Mouse (Mus musculus): Measurements from ENCODE around the gene Olfr806. TPM values are rescaled to one million over a fixed set of nuclear protein-coding genes. Genes with fewer than 3 reads are reported as not detected.

Gene Olfr806
- total RNA-seq (2021), result not detected
- long read RNA-seq, experiment 1, result 0 reads
- long read RNA-seq, experiment 2, result 0 reads

DNA sequence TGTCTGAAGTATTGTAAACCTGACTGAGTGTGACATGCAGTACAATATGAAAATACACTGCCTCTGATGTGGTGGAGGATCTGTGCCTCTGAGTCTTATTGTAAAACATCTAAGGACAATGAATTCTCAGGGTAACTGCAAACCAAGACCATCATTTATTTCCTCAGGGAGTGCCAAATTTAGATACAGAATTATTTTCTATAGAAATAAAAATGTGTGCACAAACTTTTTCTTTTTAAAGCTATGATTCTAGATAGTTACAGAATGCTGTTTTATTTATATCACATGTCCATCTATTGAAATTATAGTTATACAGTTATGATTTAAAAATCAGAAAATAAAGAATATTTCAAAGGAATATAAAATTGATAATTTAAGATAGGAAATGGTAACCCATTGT is at the start of gene Olfr806:
Gene Olfr806 (minus strand): TSS at position 101 of the 400 bp plus-strand sequence.
- intact Hi-C loops (cut with DNase I), result no loop called here
- no peak for DNase-seq

DNA sequence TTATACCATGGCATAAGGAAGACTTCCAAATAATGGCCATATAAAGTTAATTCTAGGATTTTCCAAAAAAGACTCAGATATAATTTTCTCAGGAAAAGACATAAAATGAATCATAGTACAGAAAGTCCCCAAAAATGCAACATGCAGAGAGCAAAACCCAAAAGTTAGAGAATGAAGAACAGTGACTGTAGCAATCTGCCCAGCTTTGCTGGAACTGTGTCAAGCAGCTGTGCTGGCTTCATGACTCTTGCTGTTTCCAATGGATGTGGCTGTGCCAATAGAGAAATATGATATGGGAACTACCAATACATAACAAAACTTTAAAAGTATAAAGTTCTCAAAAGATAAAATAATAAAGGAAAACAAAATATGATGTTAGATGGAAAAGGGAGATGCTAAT is 36.4 kb upstream of the Olfr806 start:
- intact Hi-C loops (cut with DNase I), result no loop called here
- DNase-seq, result peak; percentile 16 to 31

DNA sequence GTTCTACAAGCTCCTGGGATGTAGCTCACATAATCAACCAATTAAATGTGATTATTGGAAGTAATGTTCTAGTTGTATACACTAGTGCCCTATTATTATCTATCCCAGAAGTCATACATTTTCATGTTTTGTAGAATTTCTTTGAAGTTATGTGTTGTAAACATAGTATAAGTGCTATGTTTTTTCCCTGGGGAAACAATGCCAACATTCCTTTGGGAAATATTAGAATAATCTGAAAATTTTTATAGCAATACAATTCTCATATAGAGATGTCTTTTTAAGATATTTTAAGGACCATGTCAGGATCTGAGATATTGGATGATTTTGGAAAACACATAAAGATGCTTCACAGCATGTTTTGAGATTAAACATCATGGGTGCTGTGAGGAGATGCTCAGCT is 32.6 kb upstream of the Olfr806 start, which contains the start of gene Olfr809:
Gene Olfr809 (plus strand): TSS at position 301 of the 400 bp plus-strand sequence.
- intact Hi-C loops (cut with DNase I), result no loop called here
- no peak for DNase-seq

DNA sequence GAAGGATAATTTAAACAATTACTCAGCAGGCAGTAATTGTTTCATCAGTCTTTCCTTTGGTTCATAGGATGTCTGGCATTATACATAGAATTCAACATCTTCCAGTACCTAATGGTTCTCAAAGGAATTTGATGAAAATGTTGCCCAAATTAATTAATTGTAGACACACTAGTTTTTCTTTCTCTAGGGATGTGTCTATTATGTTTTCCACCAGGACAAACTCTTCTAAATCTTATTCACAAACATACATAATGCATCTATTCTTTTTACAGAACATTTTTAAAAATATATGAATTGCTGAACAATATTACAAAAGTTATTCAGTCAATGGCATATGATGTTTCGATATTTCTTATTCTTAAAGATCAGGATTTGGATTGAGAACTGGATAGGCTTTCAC is 23.5 kb upstream of the Olfr806 start, which contains the start of gene Olfr808:
Gene Olfr808 (plus strand): TSS at position 301 of the 400 bp plus-strand sequence.
- intact Hi-C loops (cut with DNase I), result no loop called here
- DNase-seq, result no peak

DNA sequence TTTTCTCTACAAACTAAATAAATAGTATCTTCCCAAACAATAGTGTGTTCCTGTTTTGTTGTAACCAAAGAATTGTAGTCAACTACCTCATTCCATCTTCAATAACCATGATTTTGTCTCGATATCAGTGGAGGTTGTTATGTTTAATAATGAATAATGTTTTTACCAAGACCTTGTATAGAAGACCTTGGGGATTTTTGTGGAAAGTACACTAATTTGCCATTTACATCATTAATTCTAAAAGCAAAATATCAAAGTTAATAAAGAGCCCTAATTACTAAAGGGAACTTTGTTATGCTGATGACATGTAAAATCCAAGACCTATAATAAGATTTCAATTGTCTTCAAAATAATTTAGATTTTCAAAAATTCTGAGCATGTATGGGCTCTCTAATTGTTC is 16.0 kb upstream of the Olfr806 start, which contains the start of gene Olfr807:
Gene Olfr807 (minus strand): TSS at position 101 of the 400 bp plus-strand sequence.
- DNase-seq, result no peak
- intact Hi-C loops (cut with DNase I), result no loop called here

DNA sequence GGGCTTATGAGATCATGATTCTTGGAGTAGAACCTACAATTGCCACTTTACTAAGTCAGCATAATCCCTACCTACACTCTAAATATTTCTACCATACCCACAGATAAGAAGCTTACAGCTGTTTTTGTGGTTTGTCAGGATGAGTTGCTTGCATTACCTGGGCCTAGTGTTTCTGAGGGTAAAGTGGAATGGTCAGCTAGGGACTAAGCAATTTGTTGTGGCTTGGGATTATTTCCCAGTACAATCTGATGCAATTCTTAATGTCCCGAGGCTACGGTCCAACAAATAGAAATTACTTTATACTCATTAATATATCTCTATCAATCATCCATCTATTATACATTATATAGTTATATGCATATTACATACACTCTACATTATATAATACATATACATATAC is 12.4 kb downstream of the Olfr806 start, which contains the start of gene Olfr805:
Gene Olfr805 (minus strand): TSS at position 101 of the 400 bp plus-strand sequence.
- no peak for DNase-seq
- intact Hi-C loops (cut with DNase I), result no loop called here

DNA sequence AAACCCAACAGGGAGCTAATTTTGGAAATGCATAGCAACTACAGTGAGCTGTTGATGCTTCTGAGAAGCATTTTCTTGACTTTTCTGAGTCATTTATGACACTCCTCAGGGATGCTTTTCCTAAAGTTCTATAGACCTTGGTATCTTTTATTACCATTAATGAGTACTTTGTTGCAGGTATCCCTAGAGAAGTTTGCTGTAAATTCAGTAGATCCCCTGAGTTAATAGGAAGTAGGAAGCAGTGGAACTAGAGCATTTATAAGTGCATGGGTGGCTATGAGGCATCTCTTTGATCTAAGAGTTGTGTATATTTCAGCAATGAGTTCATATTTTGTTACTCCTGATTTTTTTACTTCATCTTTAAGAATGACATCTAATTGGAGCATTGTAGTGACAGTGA is 38.8 kb downstream of the Olfr806 start, which contains the start of gene Olfr804:
Gene Olfr804 (plus strand): TSS at position 301 of the 400 bp plus-strand sequence.
- DNase-seq, result no peak
- intact Hi-C loops (cut with DNase I), result no loop called here

DNA sequence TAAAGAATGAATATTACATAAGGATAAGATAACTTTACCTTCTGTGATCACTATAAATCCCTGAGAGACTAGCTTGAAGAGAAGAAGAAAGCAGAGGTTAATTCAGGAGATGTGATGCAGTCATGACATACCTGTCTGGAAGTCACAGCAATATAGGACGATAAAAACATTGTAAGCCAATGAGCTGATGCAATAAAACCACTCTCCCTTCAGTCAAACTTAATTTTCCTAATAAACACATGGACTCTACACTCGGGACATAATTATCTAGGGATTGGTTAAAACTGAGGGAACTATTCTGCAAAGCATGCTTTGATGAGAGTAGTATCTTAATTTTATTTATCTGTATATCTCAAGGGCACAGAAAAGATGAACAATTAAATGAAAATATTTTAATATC is 47.5 kb downstream of the Olfr806 start, which contains the start of gene Olfr803:
Gene Olfr803 (minus strand): TSS at position 101 of the 400 bp plus-strand sequence.
- intact Hi-C loops (cut with DNase I), result no loop called here
- DNase-seq, result no peak

DNA sequence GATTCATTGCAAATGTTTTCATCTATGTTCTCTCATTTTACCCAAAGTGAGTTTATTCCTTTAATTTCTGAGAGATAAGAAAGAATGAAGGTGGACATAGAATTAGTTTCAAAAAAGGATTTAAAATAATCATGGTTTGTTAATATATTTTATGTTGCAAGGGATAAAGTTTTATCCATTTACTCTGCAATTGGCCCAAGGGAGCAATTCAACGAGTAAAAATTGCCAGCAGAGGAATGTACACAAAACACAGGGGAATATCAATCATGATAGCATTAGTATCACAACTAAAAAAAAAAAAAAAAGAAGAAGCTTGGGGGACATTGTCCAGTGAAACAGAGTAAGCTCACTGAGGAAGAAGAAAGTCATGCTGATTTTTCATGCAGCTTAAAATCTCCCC is 53.7 kb downstream of the Olfr806 start, which contains the start of gene Olfr802:
Gene Olfr802 (minus strand): TSS at position 101 of the 400 bp plus-strand sequence.
- no peak for DNase-seq

More for the DNA sequence above, 53.7 kb downstream of the Olfr806 start, which contains the start of gene Olfr802:
- intact Hi-C loops (cut with DNase I), result no loop called here

Small RNA genes lying within 50 kb of the gene (microRNA-seq; reads per million reads assigned to microRNA genes)
- 0 reads per million in 2 experiments for gene Gm24485

Other genes starting within 250 kb of the Olfr806 start
- gene Olfr790, start 243.4 kb downstream of the Olfr806 start, total RNA-seq (2021), result not detected
- not detected for gene Olfr791, start 220.1 kb downstream of the Olfr806 start, total RNA-seq (2021)
- gene Olfr792, start 202.8 kb downstream of the Olfr806 start, total RNA-seq (2021), result not detected
- gene Olfr794, start 174.3 kb downstream of the Olfr806 start, total RNA-seq (2021), result not detected
- not detected for gene Olfr796, start 129.4 kb downstream of the Olfr806 start, total RNA-seq (2021)
- not detected for gene Olfr798, start 114.0 kb downstream of the Olfr806 start, total RNA-seq (2021)
- gene Olfr799, start 104.4 kb downstream of the Olfr806 start, total RNA-seq (2021), result not detected
- not detected for gene Olfr800, start 84.2 kb downstream of the Olfr806 start, total RNA-seq (2021)
- not detected for gene Olfr801, start 68.1 kb downstream of the Olfr806 start, total RNA-seq (2021)
- not detected for gene Olfr802, start 53.8 kb downstream of the Olfr806 start, total RNA-seq (2021)
- gene Olfr803, start 47.6 kb downstream of the Olfr806 start, total RNA-seq (2021), result not detected
- not detected for gene Olfr804, start 38.7 kb downstream of the Olfr806 start, total RNA-seq (2021)
- not detected for gene Olfr805, start 12.5 kb downstream of the Olfr806 start, total RNA-seq (2021)
- not detected for gene Olfr807, start 15.9 kb upstream of the Olfr806 start, total RNA-seq (2021)
- gene Olfr808, start 23.6 kb upstream of the Olfr806 start, total RNA-seq (2021), result not detected
- gene Olfr809, start 32.7 kb upstream of the Olfr806 start, total RNA-seq (2021), result not detected
- gene Olfr810, start 53.0 kb upstream of the Olfr806 start, total RNA-seq (2021), result not detected
- not detected for gene Olfr811, start 62.5 kb upstream of the Olfr806 start, total RNA-seq (2021)
- not detected for gene Olfr812, start 104.2 kb upstream of the Olfr806 start, total RNA-seq (2021)
- not detected for gene Olfr813, start 113.4 kb upstream of the Olfr806 start, total RNA-seq (2021)
- not detected for gene Olfr814, start 137.9 kb upstream of the Olfr806 start, total RNA-seq (2021)
- not detected for gene Olfr815, start 163.9 kb upstream of the Olfr806 start, total RNA-seq (2021)
- gene Olfr816, start 173.7 kb upstream of the Olfr806 start, total RNA-seq (2021), result not detected
- not detected for gene Olfr818, start 207.2 kb upstream of the Olfr806 start, total RNA-seq (2021)
- gene Olfr819, start 225.3 kb upstream of the Olfr806 start, total RNA-seq (2021), result not detected
- not detected for gene Olfr247, start 234.2 kb upstream of the Olfr806 start, total RNA-seq (2021)
- gene Gm10310, start 243.1 kb upstream of the Olfr806 start, total RNA-seq (2021), result not detected

All from gastrocnemius, postnatal 36 days (tissue).